Mouse (Mus musculus) lung, adult 2 months (tissue): ENCODE measurements around the gene A630001G21Rik.

Source experiments
- CTCF ChIP-seq: fragments of 200-500 bp; IDR thresholded peaks from 2 replicates; pipeline ENCODE4 v1.5.1; 2011; ENCODE audit warnings: mild to moderate bottlenecking, low read length, control low read depth; ENCODE audit not compliant: insufficient read depth
- POLR2A ChIP-seq: fragments of 200-500 bp; IDR thresholded peaks from 2 replicates; pipeline ENCODE4 v1.6.1; 2011; ENCODE audit warnings: low read depth, mild to moderate bottlenecking, control low read depth, low read length, borderline replicate concordance; ENCODE audit errors: extremely low read depth

DNA sequence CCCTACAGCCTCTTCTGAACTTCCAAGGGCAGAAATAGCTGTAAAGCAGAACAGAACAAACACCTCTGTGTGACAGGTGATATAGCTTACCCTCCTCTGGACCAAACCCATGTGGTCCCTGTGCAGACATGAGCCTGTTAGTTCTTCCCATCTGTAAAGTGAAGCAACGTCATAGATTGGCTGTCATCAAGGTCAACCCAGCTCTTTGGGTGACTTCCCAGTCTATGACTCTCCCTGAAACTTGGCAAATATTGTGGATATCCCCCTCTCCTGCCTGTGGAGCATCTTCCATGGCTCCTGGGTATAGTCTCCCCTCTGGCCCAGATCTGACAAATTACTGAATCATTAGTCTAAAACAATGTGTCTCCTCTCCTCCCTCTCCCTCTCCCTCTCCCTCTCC, 86.2 kb downstream of the A630001G21Rik start:
- TF ChIP-seq CTCF (no peak), POLR2A (no peak)
